Mouse (Mus musculus) neural tube, embryonic 10.5 days (tissue): ENCODE measurements around the gene Tas2r144.

ENCODE experiments used
- DNase-seq: peaks from one replicate; pipeline ENCODE4 v3.0.0-alpha.2; 2017; ENCODE audit warnings: low spot score; ENCODE audit errors: extremely low spot score

The Tas2r144 gene

DNA sequence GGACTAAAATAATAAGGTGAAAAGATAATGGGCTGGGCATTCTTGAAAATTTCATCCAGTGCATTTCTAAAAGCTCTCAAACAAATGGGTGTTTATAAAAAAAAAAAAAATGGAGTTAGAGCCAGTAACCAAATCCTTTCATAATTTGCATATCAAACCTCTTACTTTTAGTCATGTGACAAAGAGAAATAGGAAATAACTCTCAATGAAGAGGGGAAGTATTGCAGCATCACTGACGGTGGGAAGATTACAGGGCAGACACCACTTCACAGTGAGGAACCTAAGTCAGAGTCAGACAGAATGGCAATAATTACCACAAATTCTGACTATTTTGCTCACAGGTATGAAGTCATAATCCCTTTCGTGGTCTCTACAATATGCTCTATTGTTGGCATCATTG, at the start of gene Tas2r144:
Gene Tas2r144 (plus strand): TSS at position 301 of the 400 bp plus-strand sequence.
- DNase-seq = no peak

GRCm38 (mm10) chr6:42182462-42182861, 32.7 kb upstream of the Tas2r144 start:
- no peak for DNase-seq

- no peak for DNase-seq
Measured at GRCm38 (mm10) chr6:42186230-42186629, 28.9 kb upstream of the Tas2r144 start.

DNA sequence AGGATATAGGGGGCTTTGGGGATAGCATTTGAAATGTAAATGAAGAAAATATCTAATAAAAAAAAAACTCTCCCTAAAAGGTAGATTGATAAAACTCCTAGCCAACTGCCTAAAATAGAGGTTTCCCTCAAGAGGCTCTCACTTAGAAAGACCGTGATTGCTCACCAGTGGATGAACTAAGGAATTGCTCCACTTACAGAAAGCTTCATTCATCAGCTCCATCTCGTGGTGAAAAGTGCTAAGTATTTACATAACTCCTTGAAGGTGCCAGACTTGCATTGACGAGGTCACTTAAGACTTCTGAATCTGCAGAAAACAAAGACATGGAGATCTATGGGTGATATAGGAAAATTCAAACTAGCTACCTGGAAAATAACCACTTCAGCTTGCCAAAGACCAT, 17.4 kb upstream of the Tas2r144 start:
- no peak for DNase-seq

DNA sequence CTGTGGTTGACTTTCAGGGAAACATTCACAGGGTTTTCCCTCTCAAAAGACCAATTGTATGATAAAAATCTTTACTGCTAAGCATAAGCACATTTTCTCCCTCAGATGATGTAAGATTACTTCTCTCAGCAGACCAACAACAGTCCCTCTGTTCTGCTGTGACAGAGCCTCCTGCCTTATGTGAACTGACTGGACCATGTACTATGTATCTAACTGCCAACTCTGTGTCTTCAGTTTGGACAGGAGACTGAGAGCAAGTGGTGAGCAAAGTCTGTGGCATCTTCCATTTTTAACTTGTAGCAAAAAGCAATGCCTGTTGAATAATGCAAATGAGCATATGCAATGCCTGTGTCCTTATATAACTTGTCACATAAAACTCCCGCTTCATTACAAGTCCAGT, 15.6 kb upstream of the Tas2r144 start:
- DNase-seq = no peak

- no peak for DNase-seq
Measured at GRCm38 (mm10) chr6:42222286-42222685, 7.2 kb downstream of the Tas2r144 start.

GRCm38 (mm10) chr6:42225046-42225445, 9.9 kb downstream of the Tas2r144 start:
- DNase-seq = no peak

DNA sequence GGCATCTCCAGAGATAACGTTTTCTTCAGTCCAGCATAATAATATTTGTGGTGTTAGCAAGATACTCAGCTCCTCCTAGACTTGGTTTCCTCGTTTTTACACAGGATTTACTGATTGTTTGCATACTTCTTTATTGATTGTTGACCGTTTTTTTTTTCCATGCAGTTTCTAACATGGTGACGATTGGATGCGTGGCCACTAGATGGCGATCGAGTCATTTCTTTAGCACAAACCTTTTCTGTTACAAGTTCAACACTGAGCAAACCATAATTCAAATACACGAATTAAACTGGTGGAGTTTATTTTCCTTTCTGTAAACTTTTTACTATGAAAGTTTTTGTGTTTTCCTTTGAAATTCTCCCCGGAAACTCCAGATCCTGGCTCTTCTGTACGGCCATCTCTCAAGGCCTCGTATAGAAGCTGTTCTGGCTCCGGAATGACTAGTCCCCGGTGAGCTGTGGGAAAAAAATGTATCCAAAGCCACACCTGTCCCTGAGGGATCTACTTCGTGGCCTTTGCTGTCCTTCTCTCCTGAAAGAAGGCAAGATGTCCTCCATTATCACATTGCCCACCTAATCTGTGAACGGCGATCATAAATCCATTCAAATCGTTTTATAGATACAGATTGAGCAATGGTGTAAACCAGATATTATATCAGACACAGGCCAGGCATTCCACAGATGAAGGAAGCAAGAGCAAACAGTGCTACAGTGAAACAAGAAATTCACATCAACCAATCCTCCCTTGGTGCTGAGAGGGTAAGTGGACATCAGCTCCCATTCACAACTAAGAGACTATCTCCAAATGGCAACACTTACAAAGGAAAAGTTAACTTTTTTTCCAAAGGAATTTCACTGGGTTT, 12.3 kb downstream of the Tas2r144 start:
- peak; percentile 61 for DNase-seq

- DNase-seq = no peak
Measured at GRCm38 (mm10) chr6:42229610-42230009, 14.5 kb downstream of the Tas2r144 start.

DNA sequence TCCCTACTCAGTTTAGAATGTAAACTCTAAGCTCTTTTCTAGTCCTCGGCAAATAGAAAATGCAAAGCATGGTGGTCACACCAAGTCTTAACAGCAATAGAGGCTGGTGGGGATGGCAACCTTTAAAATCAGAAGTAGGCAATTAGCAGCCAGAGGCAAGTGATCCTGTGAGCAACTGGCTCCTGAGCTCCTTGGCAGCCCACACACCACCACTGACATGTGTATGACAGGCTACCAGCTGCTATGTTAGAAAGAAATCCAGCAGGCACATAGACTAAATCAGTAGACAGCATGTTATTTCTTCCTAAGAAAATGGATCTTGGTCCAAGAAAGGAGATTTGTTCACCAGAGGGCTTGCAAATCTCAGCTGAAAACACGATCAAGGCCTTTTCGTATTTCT, 16.1 kb downstream of the Tas2r144 start:
- DNase-seq = no peak

DNA sequence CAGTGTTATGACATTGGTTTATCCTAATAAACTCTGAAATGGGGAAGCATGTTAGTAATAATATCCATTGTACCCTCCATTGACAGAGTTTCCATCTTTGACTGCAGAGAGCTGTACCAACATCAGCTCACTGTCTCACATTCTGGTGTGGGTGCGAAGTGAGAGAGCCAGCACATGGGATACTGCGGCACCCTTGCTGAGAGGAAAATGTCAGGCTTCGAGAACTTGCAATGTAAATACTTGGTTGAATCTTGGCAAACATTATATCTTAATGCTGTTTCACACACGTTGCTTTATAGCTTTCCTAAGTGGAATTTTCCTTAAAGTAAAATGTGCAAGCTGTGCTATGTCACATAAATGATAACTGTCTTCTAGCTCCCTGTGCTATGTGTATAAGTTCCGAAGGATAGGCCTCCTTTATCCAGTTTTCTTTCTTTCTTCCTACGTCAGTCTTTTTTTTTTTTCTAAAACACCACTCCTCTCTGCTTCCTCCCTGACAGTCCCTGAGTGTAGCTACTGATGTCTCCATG, 22.2 kb downstream of the Tas2r144 start:
- DNase-seq = no peak

GRCm38 (mm10) chr6:42241311-42242045, 26.4 kb downstream of the Tas2r144 start:
- no peak for DNase-seq

DNA sequence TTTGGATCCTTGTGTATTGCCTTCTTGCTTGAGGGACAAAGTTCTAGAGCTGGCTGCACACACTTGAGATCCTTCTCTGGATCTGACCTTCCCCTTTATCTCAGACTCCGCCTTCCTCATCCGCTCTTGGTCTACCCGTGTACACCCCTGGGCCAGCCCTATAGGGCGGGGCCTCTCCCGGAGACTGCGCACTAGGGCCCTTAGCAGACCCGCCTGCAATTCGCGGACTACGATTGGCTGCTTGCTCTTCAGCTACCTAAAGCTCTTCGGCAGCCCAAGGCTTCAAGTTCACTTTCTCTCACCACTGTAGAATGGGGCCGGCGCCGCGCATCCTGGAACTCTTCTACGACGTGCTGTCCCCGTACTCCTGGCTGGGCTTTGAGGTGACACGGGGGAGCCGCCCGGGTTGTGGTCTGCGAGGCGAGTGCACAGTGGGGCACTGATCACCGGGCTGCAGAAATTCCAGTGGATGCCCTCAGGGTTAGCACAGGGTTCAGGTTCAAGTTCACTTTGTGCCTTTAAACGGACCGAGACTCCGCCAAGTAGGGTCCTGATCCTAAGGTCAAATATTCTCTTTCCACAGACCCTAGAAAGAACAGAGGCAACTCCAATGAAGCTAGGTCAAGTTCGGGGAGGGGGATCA, 30.7 kb downstream of the Tas2r144 start, which contains the start of gene Gstk1:
Gene Gstk1 (plus strand): TSS at position 225 of the 643 bp plus-strand sequence.
- peak; percentile 77 for DNase-seq

GRCm38 (mm10) chr6:42247173-42247572, 32.0 kb downstream of the Tas2r144 start:
- no peak for DNase-seq

DNA sequence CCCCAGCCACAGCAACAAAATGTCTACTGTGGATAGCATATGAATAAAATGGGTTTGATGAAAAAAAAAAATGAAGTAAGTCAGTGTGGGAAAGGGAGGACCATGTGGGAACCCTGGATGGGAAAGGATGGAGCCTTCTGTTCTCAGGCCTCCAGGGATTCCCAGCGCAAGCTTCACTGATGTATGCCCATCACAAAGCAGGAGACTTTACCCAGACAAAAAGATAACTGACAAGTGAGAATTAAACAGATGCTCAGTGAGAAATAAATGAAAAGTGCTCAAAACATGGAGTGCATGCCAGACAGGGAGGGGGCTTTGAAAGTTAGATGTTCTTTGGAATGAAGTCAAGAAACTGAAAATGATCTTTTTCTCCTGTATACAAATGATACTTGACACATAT, 32.9 kb downstream of the Tas2r144 start:
- DNase-seq = no peak

DNA sequence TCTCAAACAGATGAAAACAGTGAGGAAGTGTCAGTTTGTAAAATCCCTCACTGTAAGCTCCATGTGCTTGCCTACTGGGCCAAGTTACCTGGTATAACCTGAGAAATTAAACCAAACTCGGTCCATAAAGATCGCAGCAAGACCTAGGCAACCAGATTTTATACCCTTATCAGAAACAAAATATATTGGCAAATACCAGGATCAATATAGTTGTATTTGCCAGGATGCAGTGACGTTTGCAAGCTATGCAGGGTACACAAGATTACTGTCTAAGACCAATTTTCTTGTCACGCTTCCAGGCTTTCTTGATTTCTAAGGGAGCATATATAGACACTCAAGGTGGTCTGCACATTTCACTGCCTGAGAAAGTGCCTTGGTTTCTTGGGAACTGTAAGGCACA, 36.7 kb downstream of the Tas2r144 start:
- DNase-seq = no peak

DNA sequence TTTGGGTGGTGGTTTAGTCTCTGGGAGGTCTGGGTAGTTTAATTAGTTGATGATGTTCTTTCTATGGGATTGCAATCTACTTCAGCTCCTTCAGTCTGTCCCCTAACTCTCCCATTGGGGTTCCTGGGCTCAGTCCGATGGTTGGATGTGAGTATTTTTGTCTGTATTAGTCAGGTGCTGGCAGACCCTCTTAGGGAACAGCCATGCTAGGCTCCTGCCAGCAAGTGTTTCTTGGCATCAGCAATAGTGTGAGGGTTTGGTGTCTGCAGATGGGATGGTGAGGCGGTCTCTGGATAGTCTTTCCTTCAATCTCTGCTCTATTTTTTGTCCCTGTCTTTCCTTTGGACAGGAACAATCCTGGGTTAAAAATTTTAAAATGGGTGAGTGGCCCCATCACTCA, 38.0 kb downstream of the Tas2r144 start:
- DNase-seq = no peak

DNA sequence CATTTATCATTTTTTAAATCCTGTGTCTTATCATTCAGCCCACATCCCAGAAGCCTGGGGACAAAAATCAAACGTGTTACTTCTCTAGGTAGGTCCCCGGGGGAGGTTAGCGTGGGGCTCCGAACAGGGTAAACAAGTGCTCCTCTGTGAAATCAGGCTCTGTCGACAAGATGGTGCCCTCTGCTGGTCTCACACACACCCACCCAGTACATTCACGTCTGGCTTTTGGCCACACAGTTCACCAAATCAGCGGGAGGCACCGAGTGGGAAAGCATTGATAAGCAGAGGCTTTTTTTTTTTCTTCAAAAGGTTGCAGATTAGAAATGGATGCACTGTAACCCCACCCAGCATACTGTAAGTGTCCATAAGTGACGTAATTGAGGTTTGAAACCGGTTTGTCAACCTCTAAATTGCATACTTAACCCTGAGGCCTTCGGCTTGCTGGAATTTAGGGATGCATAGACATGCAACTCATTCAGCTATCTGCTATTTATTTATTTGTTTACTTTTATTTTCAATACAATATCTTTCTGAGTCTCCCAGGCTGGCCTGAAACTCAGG, 42.3 kb downstream of the Tas2r144 start:
- DNase-seq = peak; percentile 45

GRCm38 (mm10) chr6:42260430-42260829, 45.3 kb downstream of the Tas2r144 start:
- no peak for DNase-seq

DNA sequence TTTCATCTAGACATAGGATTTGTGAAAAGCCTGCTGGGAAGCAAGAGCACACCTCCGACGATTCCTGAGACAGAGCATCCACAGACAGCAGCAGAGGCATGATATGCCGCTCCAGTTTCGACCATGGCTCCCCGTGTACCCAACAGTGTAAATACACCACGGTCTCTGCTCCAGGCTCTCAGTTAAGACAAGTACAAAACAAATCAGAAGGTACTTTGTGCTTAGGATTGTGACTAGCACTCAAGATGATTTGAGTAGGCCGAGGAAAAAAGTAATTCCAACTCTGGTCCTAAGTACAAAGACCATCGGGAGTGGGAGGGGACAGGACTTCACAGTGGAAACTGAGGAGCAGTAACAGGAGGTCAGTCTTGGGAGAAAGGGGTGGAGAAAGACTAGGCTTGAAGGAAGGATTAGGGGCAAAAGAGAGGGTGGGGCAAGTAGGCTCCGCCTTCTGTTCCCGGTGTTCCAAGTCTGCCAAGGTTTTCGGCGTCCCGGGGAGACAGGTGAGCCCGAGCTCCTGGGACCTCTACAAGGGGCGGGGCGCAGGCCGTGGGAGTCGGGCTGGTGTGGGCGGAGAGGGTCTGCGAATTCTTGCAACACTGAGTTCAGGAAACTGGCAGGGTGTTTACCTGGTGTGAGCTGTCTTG, 46.5 kb downstream of the Tas2r144 start, which contains the start of gene Tmem139:
Gene Tmem139 (plus strand): TSS at position 447 of the 647 bp plus-strand sequence.
- DNase-seq = no peak
